Mouse (Mus musculus): ENCODE measurements at regions not wholly inside any gene's neighbourhood (a gene's known extent, or its start where the extent isn't known, plus 50 kb on each side); places are given as distances from the start of the nearest gene placed in this dataset.

DNA sequence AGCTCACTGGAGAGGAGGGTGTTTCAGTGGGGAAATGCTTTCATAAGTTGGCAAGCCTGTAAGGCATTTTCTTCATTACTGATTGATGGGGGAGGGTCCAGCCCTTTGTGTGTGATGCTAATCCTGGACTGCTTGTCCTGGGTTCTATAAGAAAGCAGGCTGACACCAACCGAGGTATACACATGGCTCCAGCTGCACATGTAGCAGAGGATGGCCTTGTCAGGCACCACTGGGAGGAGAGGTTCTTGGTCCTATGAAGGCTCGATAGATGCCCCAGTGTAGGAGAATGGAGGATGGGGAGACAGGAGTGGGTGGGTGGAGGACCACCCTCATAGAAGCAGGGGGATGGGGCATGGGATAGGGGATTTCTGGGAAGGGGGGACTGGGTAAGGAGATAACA lies 151.0 kb downstream of the Fam173b start:
- Histone ChIP-seq H3K4me2 (no peak overlapping the region), H3K4me3 (no peak overlapping the region), H3K27ac (replicated peaks) (no peak overlapping the region), H3K36me3 (no peaks in the 10 kb centered on the region), H3K27me3 (replicated peaks) (no peaks in the 10 kb centered on the region), H3K9me3 (no peaks in the 10 kb centered on the region), H3K4me1 (no peaks in the 10 kb centered on the region), H3K9ac (no peak overlapping the region)
- WGBS, result 67% methylated on average over 2 of the region's 2 CpGs
- ATAC-seq (ENCODE audit: extremely low read depth, insufficient number of reproducible peaks, low FRiP score, low TSS enrichment), result no peak

GRCm38 (mm10) chr15:31753578-31754281 lies 152.1 kb downstream of the Fam173b start:
- Histone ChIP-seq H3K4me1 (no peaks in the 10 kb centered on the region), H3K9me3 (no peaks in the 10 kb centered on the region), H3K36me3 (no peaks in the 10 kb centered on the region), H3K4me3 (no peak overlapping the region), H3K9ac (no peak overlapping the region), H3K27me3 (replicated peaks) (no peaks in the 10 kb centered on the region), H3K27ac (replicated peaks) (no peak overlapping the region), H3K4me2 (no peak overlapping the region)
- no peak for ATAC-seq (ENCODE audit: extremely low read depth, insufficient number of reproducible peaks, low FRiP score, low TSS enrichment)
- WGBS, result 37% methylated on average over 14 of the region's 14 CpGs

GRCm38 (mm10) chr15:31768959-31769844 lies 167.6 kb downstream of the Fam173b start:
- Histone ChIP-seq H3K27ac (replicated peaks) (no peak overlapping the region), H3K4me2 (no peak overlapping the region), H3K36me3 (no peaks in the 10 kb centered on the region), H3K27me3 (replicated peaks) (no peaks in the 10 kb centered on the region), H3K4me3 (no peak overlapping the region), H3K9me3 (no peaks in the 10 kb centered on the region), H3K4me1 (no peaks in the 10 kb centered on the region), H3K9ac (no peak overlapping the region)
- no peak for ATAC-seq (ENCODE audit: extremely low read depth, insufficient number of reproducible peaks, low FRiP score, low TSS enrichment)
- WGBS, result 74% methylated on average over 12 of the region's 12 CpGs

GRCm38 (mm10) chr15:31783081-31783480 lies 181.4 kb downstream of the Fam173b start:
- Histone ChIP-seq H3K9ac (no peak overlapping the region), H3K27ac (replicated peaks) (no peak overlapping the region), H3K4me2 (no peak overlapping the region), H3K27me3 (replicated peaks) (no peaks in the 10 kb centered on the region), H3K9me3 (peaks cover 12% of the 10 kb centered on the region; the same call in 1 of the 2 replicates), H3K36me3 (no peaks in the 10 kb centered on the region), H3K4me3 (no peak overlapping the region), H3K4me1 (no peaks in the 10 kb centered on the region)
- no peak for ATAC-seq (ENCODE audit: extremely low read depth, insufficient number of reproducible peaks, low FRiP score, low TSS enrichment)
- WGBS, result 85% methylated on average over 2 of the region's 2 CpGs

DNA sequence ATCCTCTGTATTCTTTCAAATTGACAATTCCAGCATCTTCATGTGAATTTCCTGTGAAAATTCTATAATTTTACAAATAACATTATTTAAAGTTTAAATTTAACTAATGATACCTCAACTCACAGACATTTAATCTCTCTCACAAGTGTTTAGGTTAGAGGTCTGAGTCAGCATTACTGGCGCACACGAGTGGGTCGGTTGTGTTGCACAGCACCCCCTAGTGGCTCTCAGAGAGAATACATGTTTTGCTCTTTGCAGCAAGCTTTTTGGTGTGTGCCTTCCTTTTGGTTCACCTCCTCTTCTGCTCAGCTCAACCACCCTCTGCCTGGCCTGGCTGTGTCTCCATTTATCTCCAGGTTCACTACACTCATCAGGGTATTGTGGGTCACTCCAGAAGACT lies 183.4 kb downstream of the Fam173b start:
- Histone ChIP-seq H3K27me3 (replicated peaks) (no peaks in the 10 kb centered on the region), H3K27ac (replicated peaks) (no peak overlapping the region), H3K4me3 (no peak overlapping the region), H3K36me3 (no peaks in the 10 kb centered on the region), H3K4me2 (no peak overlapping the region), H3K9ac (no peak overlapping the region), H3K4me1 (no peaks in the 10 kb centered on the region), H3K9me3 (peaks cover 17% of the 10 kb centered on the region)
- WGBS, result 68% methylated on average over 3 of the region's 3 CpGs
- ATAC-seq (ENCODE audit: extremely low read depth, insufficient number of reproducible peaks, low FRiP score, low TSS enrichment), result no peak

GRCm38 (mm10) chr15:31798863-31799262 lies 197.2 kb downstream of the Fam173b start:
- Histone ChIP-seq H3K27me3 (replicated peaks) (no peaks in the 10 kb centered on the region), H3K9ac (no peak overlapping the region), H3K36me3 (no peaks in the 10 kb centered on the region), H3K9me3 (no peaks in the 10 kb centered on the region), H3K4me1 (no peaks in the 10 kb centered on the region), H3K4me3 (no peak overlapping the region), H3K4me2 (no peak overlapping the region), H3K27ac (replicated peaks) (no peak overlapping the region)
- ATAC-seq (ENCODE audit: extremely low read depth, insufficient number of reproducible peaks, low FRiP score, low TSS enrichment), result no peak
- 74% methylated on average over 2 of the region's 2 CpGs for WGBS

DNA sequence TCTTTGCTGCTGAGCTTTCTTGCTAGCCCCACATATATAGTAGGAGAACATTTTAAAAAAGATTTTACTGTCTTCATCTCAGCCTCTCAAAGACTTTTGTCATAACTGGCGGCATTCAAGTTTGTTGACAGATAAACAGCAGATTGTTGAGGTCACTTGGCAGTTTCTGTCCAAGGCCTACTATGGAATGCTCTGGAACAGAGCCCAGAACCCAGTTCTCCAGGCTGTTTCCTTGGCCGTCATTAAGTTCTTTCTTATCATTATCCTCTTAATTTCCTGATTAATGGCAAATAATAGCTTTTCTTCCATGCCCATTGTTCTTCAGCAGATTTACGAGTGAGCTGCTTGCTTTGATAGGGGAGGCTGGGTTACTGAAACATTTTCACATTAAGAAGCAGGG lies 203.9 kb downstream of the Fam173b start:
- no peak overlapping the region for H3K4me3 ChIP-seq
- H3K27ac ChIP-seq (replicated peaks), result no peak overlapping the region
- H3K36me3 ChIP-seq, result no peaks in the 10 kb centered on the region
- ATAC-seq (ENCODE audit: extremely low read depth, insufficient number of reproducible peaks, low FRiP score, low TSS enrichment), result no peak
- no peaks in the 10 kb centered on the region for H3K27me3 ChIP-seq (replicated peaks)
- H3K4me1 ChIP-seq, result peaks cover 13% of the 10 kb centered on the region; the same call in 1 of the 2 replicates
- H3K9me3 ChIP-seq, result no peaks in the 10 kb centered on the region
- H3K4me2 ChIP-seq, result no peak overlapping the region
- 15% methylated on average over 3 of the region's 3 CpGs for WGBS
- H3K9ac ChIP-seq, result no peak overlapping the region

GRCm38 (mm10) chr15:31815551-31815950 lies 213.9 kb downstream of the Fam173b start:
- H3K4me3 ChIP-seq, result no peak overlapping the region
- H3K4me1 ChIP-seq, result no peaks in the 10 kb centered on the region
- 85% methylated on average over 5 of the region's 5 CpGs for WGBS
- H3K9ac ChIP-seq, result no peak overlapping the region
- H3K4me2 ChIP-seq, result no peak overlapping the region
- no peaks in the 10 kb centered on the region for H3K27me3 ChIP-seq (replicated peaks)
- no peak for ATAC-seq (ENCODE audit: extremely low read depth, insufficient number of reproducible peaks, low FRiP score, low TSS enrichment)
- no peaks in the 10 kb centered on the region for H3K9me3 ChIP-seq
- H3K27ac ChIP-seq (replicated peaks), result no peak overlapping the region
- no peaks in the 10 kb centered on the region for H3K36me3 ChIP-seq

GRCm38 (mm10) chr15:31819219-31819618 lies 217.6 kb downstream of the Fam173b start:
- H3K27me3 ChIP-seq (replicated peaks), result no peaks in the 10 kb centered on the region
- H3K36me3 ChIP-seq, result no peaks in the 10 kb centered on the region
- no peaks in the 10 kb centered on the region for H3K4me1 ChIP-seq
- no peak overlapping the region for H3K4me2 ChIP-seq
- H3K27ac ChIP-seq (replicated peaks), result no peak overlapping the region
- no peak overlapping the region for H3K4me3 ChIP-seq
- no peak for ATAC-seq (ENCODE audit: extremely low read depth, insufficient number of reproducible peaks, low FRiP score, low TSS enrichment)
- H3K9me3 ChIP-seq, result no peaks in the 10 kb centered on the region
- 54% methylated on average over 6 of the region's 6 CpGs for WGBS
- H3K9ac ChIP-seq, result no peak overlapping the region

DNA sequence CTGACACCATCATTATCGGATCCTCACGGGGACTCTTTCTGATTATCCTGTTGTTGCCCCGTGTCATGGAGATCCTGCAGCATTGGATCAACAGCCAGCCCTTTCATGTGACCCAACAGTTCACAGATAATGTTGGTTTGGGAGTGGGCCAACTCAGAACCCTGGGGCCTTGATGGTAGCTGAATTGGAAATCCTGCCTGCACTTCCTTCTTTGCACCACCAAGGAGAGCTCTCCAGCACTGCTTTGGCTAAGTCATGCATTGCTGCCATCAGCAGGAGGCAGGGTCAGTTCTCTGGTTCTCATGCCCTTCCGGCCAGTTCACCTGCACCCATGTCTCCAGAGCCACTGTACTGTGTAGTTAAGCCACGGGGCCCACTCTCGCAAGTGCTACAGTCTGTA lies 225.6 kb downstream of the Fam173b start:
- WGBS, result 71% methylated on average over 6 of the region's 6 CpGs
- no peak for ATAC-seq (ENCODE audit: extremely low read depth, insufficient number of reproducible peaks, low FRiP score, low TSS enrichment)

DNA sequence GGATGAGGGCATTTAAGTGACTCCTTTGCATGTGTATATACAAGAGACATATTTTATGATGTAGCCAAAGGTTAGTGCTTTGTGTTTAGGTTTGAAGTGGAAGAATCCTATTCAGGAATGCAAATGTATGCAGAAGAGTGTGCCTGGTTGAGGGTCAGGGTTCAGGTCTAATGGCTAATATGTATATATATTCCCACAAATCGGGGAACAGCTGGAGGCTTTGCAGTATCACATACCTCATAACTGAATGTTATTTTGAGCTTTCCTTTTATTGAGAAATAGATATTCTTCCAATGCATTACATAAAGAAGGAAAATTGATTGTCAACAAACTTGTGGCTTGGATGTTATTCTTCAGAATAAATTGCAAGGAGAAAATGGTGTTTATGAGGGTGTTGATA lies 239.9 kb downstream of the Fam173b start:
- H3K27me3 ChIP-seq (replicated peaks), result no peaks in the 10 kb centered on the region
- H3K9me3 ChIP-seq, result no peaks in the 10 kb centered on the region
- no peaks in the 10 kb centered on the region for H3K4me1 ChIP-seq
- no peak overlapping the region for H3K9ac ChIP-seq
- no peak overlapping the region for H3K27ac ChIP-seq (replicated peaks)
- H3K36me3 ChIP-seq, result no peaks in the 10 kb centered on the region
- WGBS, result 78% methylated on average over 1 of the region's 1 CpGs
- ATAC-seq (ENCODE audit: extremely low read depth, insufficient number of reproducible peaks, low FRiP score, low TSS enrichment), result no peak
- no peak overlapping the region for H3K4me3 ChIP-seq
- no peak overlapping the region for H3K4me2 ChIP-seq

More for the DNA sequence above, 225.6 kb downstream of the Fam173b start:
- Histone ChIP-seq H3K4me2 (no peak overlapping the region), H3K36me3 (no peaks in the 10 kb centered on the region), H3K9ac (no peak overlapping the region), H3K4me1 (no peaks in the 10 kb centered on the region), H3K27me3 (replicated peaks) (no peaks in the 10 kb centered on the region), H3K9me3 (no peaks in the 10 kb centered on the region), H3K4me3 (no peak overlapping the region), H3K27ac (replicated peaks) (no peak overlapping the region)

Measured in heart, embryonic 13.5 days (tissue).